Mouse (Mus musculus): Measurements from ENCODE around the gene Hspb6.

The Hspb6 gene

GRCm38 (mm10) chr7:30586455-30587020 lies 34.6 kb downstream of the Hspb6 start:
- DNase-seq (ENCODE audit: low spot score in 2 of 2): no peak

GRCm38 (mm10) chr7:30587842-30588667 lies 36.1 kb downstream of the Hspb6 start:
- peak in 1 of 2 experiments; percentile 57 for DNase-seq (ENCODE audit: low spot score in 2 of 2)

GRCm38 (mm10) chr7:30588676-30589434 lies 36.9 kb downstream of the Hspb6 start, which contains the start of gene Kmt2b:
Gene Kmt2b (minus strand): TSS chr7:30588726.
- DNase-seq (ENCODE audit: low spot score in 2 of 2): peak; percentile 93 to 97

GRCm38 (mm10) chr7:30589435-30590301 lies 37.7 kb downstream of the Hspb6 start:
- peak; percentile 66 to 77 for DNase-seq (ENCODE audit: low spot score in 2 of 2)

GRCm38 (mm10) chr7:30590927-30591604 lies 39.1 kb downstream of the Hspb6 start:
- DNase-seq (ENCODE audit: low spot score in 2 of 2): no peak

- DNase-seq (ENCODE audit: low spot score in 2 of 2): no peak
Observed at GRCm38 (mm10) chr7:30591605-30591951, 39.6 kb downstream of the Hspb6 start.

GRCm38 (mm10) chr7:30592772-30593423 lies 40.9 kb downstream of the Hspb6 start:
- DNase-seq (ENCODE audit: low spot score in 2 of 2): no peak

GRCm38 (mm10) chr7:30593579-30594509 lies 41.9 kb downstream of the Hspb6 start:
- DNase-seq (ENCODE audit: low spot score in 2 of 2): no peak

GRCm38 (mm10) chr7:30594510-30595024 lies 42.6 kb downstream of the Hspb6 start:
- DNase-seq (ENCODE audit: low spot score in 2 of 2): no peak

- DNase-seq (ENCODE audit: low spot score in 2 of 2): no peak
Observed at GRCm38 (mm10) chr7:30596093-30596492, 44.1 kb downstream of the Hspb6 start.

- no peak for DNase-seq (ENCODE audit: low spot score in 2 of 2)
Observed at GRCm38 (mm10) chr7:30596811-30597210, 44.8 kb downstream of the Hspb6 start.

GRCm38 (mm10) chr7:30598786-30599185 lies 46.8 kb downstream of the Hspb6 start, which contains the start of gene Zbtb32:
Gene Zbtb32 (minus strand): TSS chr7:30598909.
- no peak for DNase-seq (ENCODE audit: low spot score in 2 of 2)

GRCm38 (mm10) chr7:30599933-30600353 lies 48.0 kb downstream of the Hspb6 start:
- peak; percentile 85 to 87 for DNase-seq (ENCODE audit: low spot score in 2 of 2)

GRCm38 (mm10) chr7:30600651-30601050 lies 48.7 kb downstream of the Hspb6 start:
- DNase-seq (ENCODE audit: low spot score in 2 of 2): no peak

- no peak for DNase-seq (ENCODE audit: low spot score in 2 of 2)
Observed at GRCm38 (mm10) chr7:30602583-30602982, 50.6 kb downstream of the Hspb6 start.

- no peak for DNase-seq (ENCODE audit: low spot score in 2 of 2)
Observed at GRCm38 (mm10) chr7:30604424-30604823, 52.4 kb downstream of the Hspb6 start.

GRCm38 (mm10) chr7:30604944-30605343 lies 53.0 kb downstream of the Hspb6 start:
- DNase-seq (ENCODE audit: low spot score in 2 of 2): no peak
